Mouse (Mus musculus) central nervous system, embryonic 18 days (tissue): ENCODE results near the gene Camta2. TPM values are rescaled to one million over a fixed set of nuclear protein-coding genes. Genes with fewer than 3 reads are reported as not detected.

Experiments used
- polyA plus RNA-seq: library from polyadenylated mRNA; depleted of rRNA; stranded (reverse); fragments of >200 nt; gene quantifications from 2 replicates; pipeline ENCODE4 v1.2.3, GENCODE M21; 2012; rRNA removed

Camta2 gene
- 20.3 and 22.8 TPM in 2 replicates for polyA plus RNA-seq

DNA sequence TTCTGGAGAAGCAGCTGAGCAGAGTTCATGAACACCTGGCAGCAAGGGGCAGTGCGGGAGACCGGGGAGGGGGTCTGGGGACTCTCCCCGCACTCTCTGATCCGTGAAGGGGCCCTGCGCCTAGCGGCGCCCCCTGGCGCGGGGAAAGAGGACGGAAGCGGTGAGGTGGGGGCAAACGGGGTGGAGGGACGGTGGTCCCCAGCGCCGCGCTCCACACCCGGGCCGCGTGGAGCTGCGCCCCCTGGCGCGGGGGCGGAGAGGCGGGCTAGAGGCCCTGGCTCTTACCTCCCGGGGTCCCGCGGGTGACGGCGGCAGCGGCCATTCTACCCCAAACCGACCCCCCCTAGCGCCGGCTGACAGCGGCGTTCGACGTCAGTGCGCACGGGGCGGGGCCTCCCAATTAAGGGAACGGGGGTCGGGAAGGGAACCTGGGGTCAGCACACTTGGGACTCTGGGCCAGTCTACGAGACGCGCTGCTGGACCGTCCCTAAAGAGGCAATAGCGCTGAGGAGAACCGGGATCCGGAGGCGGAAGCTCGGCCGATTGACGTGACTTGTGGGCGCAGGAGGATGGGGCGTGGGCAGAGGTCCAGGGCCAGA lies at the start of gene Camta2:
TSS of gene Camta2 (minus strand) at position 505 of the 599 bp plus-strand sequence.

DNA sequence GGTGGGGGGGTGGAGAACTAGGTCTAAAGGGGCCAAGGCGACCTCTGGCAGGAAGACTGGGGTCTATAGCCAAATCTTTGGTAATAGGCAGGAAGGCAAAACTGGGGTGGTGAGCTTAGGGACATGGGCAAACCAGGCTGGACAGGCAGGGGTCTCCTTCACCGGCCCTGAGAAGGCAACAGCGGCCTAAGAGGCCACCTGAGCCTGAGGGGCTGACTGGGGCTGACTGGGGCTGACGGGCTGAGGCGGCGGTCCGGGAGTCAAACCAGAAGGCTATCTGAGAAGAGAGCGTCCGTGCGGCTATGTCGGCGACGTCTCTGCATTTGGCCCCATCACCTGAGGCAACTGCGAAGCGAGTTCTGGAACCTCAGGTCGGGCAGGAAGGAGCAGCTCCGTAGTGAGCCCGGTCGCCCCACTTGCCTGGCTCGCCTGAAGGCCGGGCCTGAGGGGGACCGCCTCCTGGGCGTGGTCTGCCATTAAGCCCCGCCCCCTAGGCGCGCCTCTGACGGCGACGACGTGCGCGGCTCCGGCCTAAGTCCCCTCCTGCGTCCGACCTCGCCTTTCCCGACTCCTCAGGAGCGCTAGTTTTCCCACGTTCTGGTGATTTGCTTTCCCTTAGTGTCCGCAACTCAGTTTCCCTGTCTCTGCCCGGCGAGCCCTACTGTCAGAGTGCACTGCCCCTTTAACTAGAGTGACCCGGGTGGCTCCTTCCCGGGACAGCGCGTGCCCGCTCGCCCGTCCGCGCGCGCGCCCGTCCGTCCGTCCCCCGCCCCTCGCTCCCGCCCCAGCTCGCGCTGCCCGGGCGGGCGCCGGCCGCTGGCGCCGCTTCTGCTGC lies 12.0 kb upstream of the Camta2 start, which contains the start of the genes Inca1 and Kif1c:
TSS of gene Inca1 (minus strand) at position 434 of the 835 bp plus-strand sequence.
TSS of gene Kif1c (plus strand) at position 827 of the 835 bp plus-strand sequence.

DNA sequence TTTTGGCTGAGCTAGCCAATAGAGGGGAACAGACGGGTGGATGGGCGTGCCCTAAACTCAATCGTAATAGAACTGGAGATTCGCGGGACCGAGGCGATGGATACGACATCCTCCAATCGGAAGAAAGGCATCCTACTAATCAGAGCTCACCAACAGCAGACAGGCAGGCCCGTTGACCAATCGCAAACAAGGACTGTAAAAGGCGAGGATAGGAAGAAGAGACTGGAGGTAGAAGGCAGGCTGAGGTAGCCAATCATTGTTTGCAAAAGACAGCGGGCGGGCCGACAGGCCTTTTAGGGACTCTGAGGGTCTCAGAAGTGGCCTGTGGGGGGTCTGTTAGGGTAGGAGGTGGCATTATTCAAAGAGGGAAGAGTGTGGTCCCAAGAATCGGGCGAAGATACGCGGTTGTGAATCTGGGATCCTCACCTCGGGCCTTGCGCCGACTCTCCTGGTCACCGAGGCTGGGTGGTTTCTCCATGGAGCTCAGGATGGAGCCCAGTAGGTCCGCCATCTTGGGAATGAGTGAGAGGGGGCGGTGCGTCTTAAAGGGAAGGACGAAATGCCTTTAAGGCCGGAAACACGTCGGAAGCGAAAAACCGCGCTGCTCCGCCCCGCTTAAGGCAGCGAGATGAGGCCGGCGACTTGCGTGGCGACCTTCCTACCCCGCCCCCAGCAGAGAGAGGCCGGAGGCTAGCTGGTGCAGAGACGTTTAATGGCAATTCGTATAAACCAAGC lies 19.0 kb downstream of the Camta2 start, which contains the start of gene Spag7:
TSS of gene Spag7 (minus strand) at position 646 of the 735 bp plus-strand sequence.

DNA sequence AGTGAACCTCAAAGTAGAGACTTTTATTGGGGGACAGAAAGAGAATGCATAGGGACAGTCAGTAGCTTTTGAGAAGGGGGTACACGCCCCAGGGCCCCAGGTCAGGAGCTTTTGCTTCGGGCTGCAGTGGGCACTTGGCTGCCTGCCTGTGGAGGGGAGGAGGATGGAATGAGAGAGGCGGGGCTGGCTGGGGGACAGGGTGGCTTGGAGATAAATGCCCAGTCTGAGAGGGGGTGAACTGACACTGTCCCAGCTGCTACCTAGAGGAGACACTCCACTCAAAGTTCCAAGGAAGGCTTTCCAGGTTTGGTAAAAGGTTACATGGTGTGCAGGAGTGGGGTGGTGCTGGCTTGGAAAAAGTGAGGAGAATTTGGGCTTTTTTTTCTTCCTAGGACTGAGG lies 30.9 kb downstream of the Camta2 start, which contains the start of gene Eno3:
TSS of gene Eno3 (plus strand) at position 239 of the 400 bp plus-strand sequence.

DNA sequence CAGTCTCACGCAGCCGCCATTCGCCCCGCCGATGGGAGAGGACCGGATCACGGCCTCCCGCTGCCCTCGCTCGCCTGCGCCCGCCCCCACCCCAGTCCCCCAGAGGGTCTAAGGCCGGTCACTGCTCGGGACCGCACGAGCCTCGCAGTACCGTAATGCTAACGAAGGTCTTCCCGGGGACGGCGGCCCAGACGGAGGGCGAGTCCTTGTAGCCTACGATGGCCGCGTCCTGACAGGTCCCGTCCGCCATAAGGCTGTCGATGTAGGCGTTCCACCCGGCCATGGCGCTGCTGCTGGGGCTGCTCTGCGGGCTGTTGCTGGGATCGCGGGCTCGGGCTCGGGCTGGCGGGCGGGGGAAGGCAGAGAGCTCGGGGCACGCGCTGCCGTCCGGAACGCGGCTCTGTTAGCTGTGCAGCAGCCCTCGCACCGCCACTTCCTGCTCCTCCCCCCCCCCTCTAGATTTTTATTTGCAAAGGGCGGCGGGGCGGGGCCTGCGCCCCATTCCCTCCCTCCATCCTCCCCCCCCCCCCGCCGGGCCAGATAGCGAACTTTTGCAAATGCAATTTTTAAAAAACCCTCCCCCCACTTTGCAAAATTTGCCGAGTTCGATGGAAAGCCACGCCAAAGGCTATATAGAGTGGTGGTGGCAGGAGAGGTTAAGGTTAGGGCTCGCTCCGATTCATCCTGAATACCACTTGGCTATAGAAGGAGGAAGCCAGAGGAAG lies 33.5 kb downstream of the Camta2 start, which contains the start of gene Pfn1:
TSS of gene Pfn1 (minus strand) at position 447 of the 725 bp plus-strand sequence.

DNA sequence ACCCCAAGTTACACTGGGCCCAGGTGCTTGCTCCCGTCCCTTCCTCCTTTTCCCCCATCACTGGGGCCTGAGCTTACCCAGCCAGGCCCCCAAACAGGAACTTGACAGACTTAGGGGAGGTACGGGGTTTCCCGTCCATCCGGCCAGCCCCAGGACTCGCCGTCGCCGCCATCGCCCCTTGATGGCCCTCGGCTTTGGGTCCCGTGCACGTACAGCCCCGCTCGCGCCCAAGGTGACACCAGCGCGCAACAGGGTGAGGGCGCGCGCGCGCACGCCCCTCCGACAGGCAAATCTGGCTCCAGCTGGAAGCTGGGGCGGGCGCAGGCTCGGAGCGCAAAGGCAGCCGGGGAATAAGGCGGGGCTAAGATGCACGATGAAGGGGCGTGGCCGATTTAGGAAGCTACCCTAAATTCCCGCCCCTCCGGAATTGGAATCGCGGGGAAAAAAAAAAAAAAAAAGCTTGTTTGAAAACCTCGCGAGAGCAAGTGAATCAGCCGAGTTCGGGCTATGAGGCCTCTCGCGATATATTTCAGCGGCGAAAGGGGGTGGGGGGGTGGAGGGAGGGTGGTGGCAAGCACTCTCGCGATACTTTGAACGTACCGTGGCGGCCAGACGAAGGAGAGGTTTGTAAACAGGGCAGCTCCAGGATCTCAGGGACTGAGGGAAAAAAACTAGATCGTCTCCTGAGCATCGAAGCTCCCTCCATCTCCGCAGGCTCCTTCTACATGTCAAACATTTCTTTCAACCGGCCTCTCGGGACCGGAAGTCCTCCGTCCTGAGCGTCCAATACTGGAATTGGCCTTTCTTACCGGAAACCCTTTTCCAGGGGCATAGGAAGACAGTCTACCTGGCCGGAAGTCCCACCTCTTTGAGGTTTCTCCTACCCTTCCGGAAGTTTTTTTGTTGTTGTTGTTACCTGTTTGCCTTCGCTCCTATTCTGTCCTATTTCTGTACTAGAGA lies 40.9 kb downstream of the Camta2 start, which contains the start of the genes Rnf167 and Slc25a11:
TSS of gene Rnf167 (plus strand) at position 545 of the 960 bp plus-strand sequence.
TSS of gene Slc25a11 (minus strand) at position 789 of the 960 bp plus-strand sequence.

DNA sequence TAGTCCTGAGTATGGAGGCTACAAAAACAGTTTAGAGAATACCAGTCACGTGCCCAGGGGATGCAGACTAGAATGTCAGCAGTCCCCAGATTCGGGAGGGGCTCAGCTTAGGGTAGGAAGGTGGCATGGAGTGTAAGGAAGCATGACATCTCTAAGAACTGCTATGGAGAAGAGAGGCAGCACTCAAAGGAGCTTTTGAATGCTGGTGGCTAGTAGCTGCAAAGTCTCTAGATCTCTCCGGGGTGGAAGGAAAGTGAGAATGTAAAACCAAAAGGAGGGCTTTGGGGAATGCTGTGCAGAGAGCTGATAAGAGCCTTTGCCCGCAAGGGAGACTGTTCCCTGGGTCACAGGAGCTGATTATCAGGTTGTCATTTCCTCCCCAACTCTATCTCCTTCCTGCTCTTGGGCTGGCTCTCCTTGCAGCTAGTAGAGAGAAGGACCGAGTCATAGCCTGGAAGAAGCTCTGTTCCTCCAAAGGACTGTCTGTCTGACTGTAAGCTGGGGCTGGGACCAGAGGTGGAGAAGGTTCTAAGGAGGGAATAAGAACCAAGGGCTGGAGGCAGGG lies 49.1 kb downstream of the Camta2 start, which contains the start of gene Gp1ba:
TSS of gene Gp1ba (plus strand) at position 409 of the 565 bp plus-strand sequence.

Other genes with a start within 250 kb of the Camta2 start
- gene Med11, start 236.2 kb downstream of the Camta2 start, polyA plus RNA-seq, result 29.5 and 33.2 TPM in 2 replicates
- gene Zmynd15, start 228.7 kb downstream of the Camta2 start, polyA plus RNA-seq, result 1.4 and 1.6 TPM in 2 replicates
- gene Cxcl16, start 228.1 kb downstream of the Camta2 start, polyA plus RNA-seq, result 2.1 and 4.0 TPM in 2 replicates
- gene Tm4sf5, start 182.9 kb downstream of the Camta2 start, polyA plus RNA-seq, result 5.3 and 6.0 TPM in 2 replicates
- gene Vmo1, start 173.5 kb downstream of the Camta2 start, polyA plus RNA-seq, result 0.17 TPM in 1 of 2 replicates, not detected in the other
- gene Gltpd2, start 168.9 kb downstream of the Camta2 start, polyA plus RNA-seq, result not detected in 2 replicates
- 411 and 440 TPM in 2 replicates for gene Psmb6, start 162.7 kb downstream of the Camta2 start, polyA plus RNA-seq
- gene Gm40193, start 155.2 kb downstream of the Camta2 start, polyA plus RNA-seq, result not detected in 2 replicates
- gene Pld2, start 148.0 kb downstream of the Camta2 start, polyA plus RNA-seq, result 30.0 and 37.4 TPM in 2 replicates
- 97.3 and 104 TPM in 2 replicates for gene Mink1, start 125.2 kb downstream of the Camta2 start, polyA plus RNA-seq
- 0.12 TPM in 1 of 2 replicates, not detected in the other for gene 4930544D05Rik, start 72.3 kb downstream of the Camta2 start, polyA plus RNA-seq
- 0.13 and 0.53 TPM in 2 replicates for gene Chrne, start 68.9 kb downstream of the Camta2 start, polyA plus RNA-seq
- gene Gp1ba, start 49.0 kb downstream of the Camta2 start, polyA plus RNA-seq, result 0.05 TPM in 1 of 2 replicates, not detected in the other
- gene Rnf167, start 40.9 kb downstream of the Camta2 start, polyA plus RNA-seq, result 96.5 and 96.7 TPM in 2 replicates
- gene Slc25a11, start 40.6 kb downstream of the Camta2 start, polyA plus RNA-seq, result 113 and 117 TPM in 2 replicates
- gene Pfn1, start 33.5 kb downstream of the Camta2 start, polyA plus RNA-seq, result 321 and 340 TPM in 2 replicates
- gene Eno3, start 30.9 kb downstream of the Camta2 start, polyA plus RNA-seq, result 17.5 and 44.8 TPM in 2 replicates
- 70.3 and 73.0 TPM in 2 replicates for gene Spag7, start 18.7 kb downstream of the Camta2 start, polyA plus RNA-seq
- 0.49 and 0.56 TPM in 2 replicates for gene Inca1, start 12.1 kb upstream of the Camta2 start, polyA plus RNA-seq
- gene Kif1c, start 12.4 kb upstream of the Camta2 start, polyA plus RNA-seq, result 16.3 and 18.0 TPM in 2 replicates
- 9.1 TPM in 2 replicates for gene Zfp3, start 76.1 kb upstream of the Camta2 start, polyA plus RNA-seq
- gene Scimp, start 124.5 kb upstream of the Camta2 start, polyA plus RNA-seq, result 0.07 TPM in 1 of 2 replicates, not detected in the other
- gene Rabep1, start 156.7 kb upstream of the Camta2 start, polyA plus RNA-seq, result 35.8 and 38.5 TPM in 2 replicates